Mouse (Mus musculus) subcutaneous adipose tissue, adult 2 months (tissue): ENCODE results near the gene Kcnk18. TPM values are rescaled to one million over a fixed set of nuclear protein-coding genes. Genes with fewer than 3 reads are reported as not detected.

Source experiments
- polyA plus RNA-seq: library from polyadenylated mRNA; depleted of rRNA; stranded (reverse); fragments of >200 nt; gene quantifications from 2 replicates; pipeline ENCODE4 v1.2.3, GENCODE M21; 2012; ENCODE audit warnings: low replicate concordance; rRNA removed

Kcnk18 gene
- polyA plus RNA-seq, result not detected in 2 replicates

DNA sequence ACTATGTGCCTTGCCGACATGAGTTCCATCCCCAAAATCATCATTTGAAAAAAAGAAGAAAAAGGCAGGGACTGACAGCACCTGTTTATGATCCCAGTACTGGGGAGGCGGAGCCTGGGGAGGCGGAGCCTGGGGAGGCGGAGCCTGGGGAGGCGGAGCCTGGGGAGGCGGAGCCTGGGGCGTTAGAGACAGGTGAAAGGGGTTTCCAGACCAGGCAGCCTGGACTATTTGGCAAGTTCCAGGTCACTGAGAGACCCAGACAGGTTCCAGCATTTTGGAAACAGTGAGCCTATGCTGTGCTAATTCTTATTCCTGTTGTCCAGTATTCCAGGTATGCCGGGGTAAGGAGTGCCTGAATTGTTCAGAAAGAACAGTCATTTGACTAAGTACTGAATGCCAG is at the start of gene Kcnk18:
Gene Kcnk18 (plus strand): TSS at position 224 of the 400 bp plus-strand sequence.

DNA sequence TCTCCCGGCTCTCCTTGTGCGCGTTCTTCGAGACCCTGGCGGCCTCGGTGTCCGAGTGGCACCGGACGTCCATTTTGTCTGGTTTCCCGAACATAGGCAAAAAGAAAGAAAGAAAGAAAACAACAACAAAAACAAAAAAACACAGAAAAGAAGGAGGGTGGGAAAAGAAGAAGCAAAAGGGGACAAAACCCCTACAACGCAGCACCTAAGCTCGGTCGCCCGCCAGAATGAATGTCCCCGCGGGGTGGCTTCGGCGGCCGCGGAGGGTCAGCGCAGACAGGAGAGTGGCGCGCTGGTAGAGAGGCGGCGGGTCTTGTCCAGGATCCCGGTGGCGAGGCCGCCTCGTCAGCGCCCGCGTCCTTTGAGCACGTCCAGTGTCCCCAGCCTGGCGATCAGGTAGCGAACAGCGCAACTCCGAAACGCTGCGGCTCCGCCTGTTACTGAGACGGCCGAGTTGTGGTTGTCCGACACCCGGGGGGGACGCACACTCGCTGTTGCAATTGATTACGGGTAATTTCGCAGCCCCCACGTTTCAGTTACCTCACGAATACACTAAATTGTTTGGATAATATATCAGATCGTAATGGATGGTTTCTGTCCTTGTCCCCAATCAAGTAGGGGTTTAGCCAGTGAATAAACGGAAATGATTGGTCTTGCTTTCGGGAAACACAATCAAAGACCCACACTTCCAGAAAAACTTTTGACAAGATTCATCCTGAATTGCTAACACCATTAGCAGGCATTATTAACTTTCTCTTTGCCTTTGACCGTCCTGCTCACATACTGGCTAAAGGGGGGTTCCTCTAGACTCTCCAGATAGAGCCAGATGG is 48.9 kb upstream of the Kcnk18 start, which contains the start of gene Vax1:
Gene Vax1 (minus strand): TSS at position 121 of the 830 bp plus-strand sequence.

DNA sequence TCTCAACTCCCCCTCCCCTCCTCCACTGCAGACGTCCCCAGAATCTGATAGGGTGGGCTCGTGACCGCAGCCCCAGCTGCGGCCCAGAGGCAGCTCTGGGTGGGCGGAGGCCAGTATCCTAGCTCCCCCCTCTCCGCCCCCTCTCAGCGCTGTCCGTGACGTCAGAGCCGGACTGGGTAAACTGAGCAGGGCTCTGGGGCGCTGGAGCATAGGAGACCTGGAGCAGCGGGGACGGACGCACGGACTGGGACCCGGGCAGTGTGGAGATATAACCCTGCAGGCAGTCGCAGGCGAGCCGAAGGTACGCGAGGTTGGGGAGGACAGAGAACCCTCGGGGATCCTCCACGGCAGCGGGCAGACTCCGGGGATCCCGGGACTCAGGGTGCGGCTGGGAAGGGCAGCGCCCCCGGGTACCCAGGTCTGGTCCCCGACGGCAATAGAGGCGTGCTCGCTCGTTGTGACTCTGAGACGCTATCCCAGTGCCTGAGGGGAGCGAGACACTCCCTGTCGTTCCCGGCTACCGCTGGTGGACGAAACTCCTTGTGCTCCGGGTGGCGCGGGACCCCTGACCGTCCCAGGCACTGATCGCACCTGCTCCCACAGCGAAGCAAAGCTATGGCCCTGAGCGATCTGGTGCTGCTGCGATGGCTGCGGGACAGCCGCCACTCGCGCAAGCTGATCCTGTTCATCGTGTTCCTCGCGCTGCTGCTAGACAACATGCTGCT is 41.9 kb downstream of the Kcnk18 start, which contains the start of gene Slc18a2:
Gene Slc18a2 (plus strand): TSS at position 179 of the 725 bp plus-strand sequence.

Other genes starting within 250 kb of the Kcnk18 start
- gene Shtn1, start 143.1 kb upstream of the Kcnk18 start, polyA plus RNA-seq, result 2.3 and 3.9 TPM in 2 replicates
- gene Vax1, start 49.2 kb upstream of the Kcnk18 start, polyA plus RNA-seq, result not detected in 2 replicates
- 0.10 and 0.31 TPM in 2 replicates for gene Slc18a2, start 41.7 kb downstream of the Kcnk18 start, polyA plus RNA-seq
- 2,240 and 5,569 TPM in 2 replicates for gene Rps12-ps3, start 103.1 kb downstream of the Kcnk18 start, polyA plus RNA-seq
- gene Pdzd8, start 126.6 kb downstream of the Kcnk18 start, polyA plus RNA-seq, result 4.6 and 11.4 TPM in 2 replicates
- 0.86 and 31.8 TPM in 2 replicates for gene Emx2, start 239.2 kb downstream of the Kcnk18 start, polyA plus RNA-seq